Mouse (Mus musculus): ENCODE results near the gene Cadps.

The Cadps gene

DNA sequence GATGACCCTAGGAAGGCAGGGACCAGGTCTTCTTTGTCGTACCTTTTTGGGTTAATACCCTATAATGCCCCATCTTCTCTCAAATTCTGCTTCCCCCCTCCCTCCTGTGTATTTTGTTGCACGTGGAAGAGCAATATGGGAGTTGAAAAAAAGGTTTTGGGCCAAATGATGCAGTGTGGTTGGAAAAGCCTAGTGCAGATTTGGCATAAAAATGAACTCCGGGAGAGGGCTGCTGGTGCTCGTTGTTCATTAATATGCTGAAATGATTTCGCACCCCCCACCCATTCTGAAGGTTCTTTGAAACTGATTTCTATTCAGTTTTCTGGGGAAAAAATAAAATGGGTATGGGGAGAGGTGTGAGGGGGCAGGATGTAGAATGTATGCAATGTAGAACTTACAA, 295.6 kb downstream of the Cadps start:
- no peak for DNase-seq (ENCODE audit: extremely low spot score, low spot score)

DNA sequence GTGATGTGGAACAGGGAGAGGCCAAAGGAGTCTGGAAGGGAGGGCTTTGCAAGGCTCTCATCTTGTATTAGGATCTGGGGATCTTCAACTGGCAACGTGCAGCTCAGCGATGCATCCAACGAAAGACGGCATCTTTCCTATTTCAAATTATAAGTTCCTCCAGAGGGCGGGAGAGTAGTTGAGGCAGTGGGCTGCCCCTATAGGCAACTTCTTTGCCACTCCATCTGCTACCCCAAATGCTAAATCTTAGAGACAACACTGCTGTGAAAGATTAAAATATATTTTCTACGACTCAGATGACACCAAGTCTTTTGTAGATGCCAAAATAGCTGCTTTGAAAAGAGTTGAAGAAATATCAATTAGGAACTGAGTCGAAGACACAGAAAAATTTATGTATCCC, 315.9 kb downstream of the Cadps start:
- DNase-seq (ENCODE audit: extremely low spot score, low spot score): no peak

- DNase-seq (ENCODE audit: extremely low spot score, low spot score): no peak
Measured at GRCm38 (mm10) chr14:12504191-12504947, 318.5 kb downstream of the Cadps start.

- no peak for DNase-seq (ENCODE audit: extremely low spot score, low spot score)
Measured at GRCm38 (mm10) chr14:12462206-12462605, 360.7 kb downstream of the Cadps start.

DNA sequence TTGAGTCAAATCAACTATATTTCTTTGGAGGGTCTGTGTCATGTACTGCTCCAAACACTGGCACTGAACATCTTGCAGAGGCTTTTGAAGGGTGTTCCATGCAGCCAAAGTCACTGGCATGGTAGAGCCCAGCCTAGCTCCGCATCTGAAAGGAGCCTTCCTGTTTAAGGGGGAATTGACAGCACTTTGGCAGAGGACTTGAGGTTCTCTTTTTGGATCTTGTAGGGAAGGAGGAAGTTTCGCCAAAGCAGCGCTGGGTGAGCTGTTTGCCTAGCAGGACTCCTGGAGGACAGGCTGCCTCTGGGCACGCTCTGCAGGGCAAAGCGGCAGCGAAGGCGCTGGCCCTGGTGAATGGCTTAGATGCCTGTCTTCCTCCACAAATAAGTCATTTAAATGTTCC, 363.2 kb downstream of the Cadps start:
- DNase-seq (ENCODE audit: extremely low spot score, low spot score): no peak

DNA sequence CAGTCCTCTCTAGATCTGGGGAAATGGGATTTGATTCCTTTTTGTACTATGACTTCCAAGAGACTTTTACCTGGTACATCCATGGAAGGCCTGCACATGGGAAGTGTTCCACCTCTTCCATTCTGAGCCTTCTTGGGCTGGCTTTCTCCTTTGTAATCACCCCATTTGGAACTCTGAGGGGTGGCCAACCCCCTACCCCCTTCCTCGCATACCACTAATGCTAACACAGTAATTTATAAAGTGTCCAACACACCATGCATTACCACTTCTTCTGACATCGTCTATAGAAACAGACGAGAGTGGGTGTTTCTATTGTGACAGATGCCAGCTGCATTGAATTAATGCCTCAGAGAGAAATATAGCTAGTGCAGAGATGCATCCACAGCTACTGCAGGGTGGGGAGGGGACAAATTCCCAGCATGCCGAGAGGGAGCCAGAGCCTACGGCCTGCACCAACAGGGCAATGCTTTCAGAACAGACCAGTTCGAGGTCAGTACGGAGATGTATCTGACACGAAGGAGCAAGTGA, 367.8 kb downstream of the Cadps start:
- no peak for DNase-seq (ENCODE audit: extremely low spot score, low spot score)

DNA sequence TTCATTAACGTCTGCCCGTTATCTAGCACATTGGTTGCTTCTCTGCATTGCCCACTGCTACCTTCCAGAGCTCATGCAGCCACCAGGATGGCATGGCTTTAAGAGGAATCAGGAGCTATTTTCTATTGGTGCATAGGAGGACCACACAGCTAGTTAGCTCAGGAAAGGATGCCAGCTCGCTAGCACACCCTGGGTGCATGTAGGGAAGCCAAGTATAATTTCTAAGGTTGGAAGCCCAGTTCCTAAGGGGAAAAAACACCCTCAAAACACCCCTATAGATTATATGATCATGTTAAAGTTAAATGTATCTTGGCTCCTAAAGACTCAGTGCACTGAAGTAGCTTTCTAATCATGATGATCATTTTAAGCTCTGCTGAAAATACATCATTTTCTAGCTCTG, 372.1 kb downstream of the Cadps start:
- DNase-seq (ENCODE audit: extremely low spot score, low spot score): no peak

- no peak for DNase-seq (ENCODE audit: extremely low spot score, low spot score)
Measured at GRCm38 (mm10) chr14:12448883-12449282, 374.0 kb downstream of the Cadps start.

GRCm38 (mm10) chr14:12441019-12441418, 381.9 kb downstream of the Cadps start:
- DNase-seq (ENCODE audit: extremely low spot score, low spot score): no peak

GRCm38 (mm10) chr14:12437976-12438375, 384.9 kb downstream of the Cadps start:
- DNase-seq (ENCODE audit: extremely low spot score, low spot score): no peak

DNA sequence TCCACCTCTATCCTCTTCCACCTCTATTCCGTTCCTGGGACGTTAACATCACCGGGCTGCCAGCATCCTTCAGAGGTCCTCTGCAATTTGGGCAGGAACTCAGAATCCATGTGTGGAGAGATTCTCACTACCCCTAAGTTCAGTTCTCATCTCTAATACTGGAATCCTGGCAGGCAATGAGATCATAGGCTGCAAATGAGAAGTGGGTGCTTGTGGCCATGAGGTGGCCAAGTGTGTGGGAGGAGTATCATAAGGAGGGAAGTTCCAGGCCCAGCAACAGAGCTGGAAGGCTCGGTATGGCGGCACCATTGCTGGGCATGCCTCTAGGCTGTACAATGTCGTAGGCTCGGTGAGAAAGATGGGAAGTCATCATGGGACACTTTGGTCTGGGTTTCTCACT, 385.5 kb downstream of the Cadps start:
- DNase-seq (ENCODE audit: extremely low spot score, low spot score): no peak

- DNase-seq (ENCODE audit: extremely low spot score, low spot score): no peak
Measured at GRCm38 (mm10) chr14:12436903-12437368, 385.9 kb downstream of the Cadps start.

DNA sequence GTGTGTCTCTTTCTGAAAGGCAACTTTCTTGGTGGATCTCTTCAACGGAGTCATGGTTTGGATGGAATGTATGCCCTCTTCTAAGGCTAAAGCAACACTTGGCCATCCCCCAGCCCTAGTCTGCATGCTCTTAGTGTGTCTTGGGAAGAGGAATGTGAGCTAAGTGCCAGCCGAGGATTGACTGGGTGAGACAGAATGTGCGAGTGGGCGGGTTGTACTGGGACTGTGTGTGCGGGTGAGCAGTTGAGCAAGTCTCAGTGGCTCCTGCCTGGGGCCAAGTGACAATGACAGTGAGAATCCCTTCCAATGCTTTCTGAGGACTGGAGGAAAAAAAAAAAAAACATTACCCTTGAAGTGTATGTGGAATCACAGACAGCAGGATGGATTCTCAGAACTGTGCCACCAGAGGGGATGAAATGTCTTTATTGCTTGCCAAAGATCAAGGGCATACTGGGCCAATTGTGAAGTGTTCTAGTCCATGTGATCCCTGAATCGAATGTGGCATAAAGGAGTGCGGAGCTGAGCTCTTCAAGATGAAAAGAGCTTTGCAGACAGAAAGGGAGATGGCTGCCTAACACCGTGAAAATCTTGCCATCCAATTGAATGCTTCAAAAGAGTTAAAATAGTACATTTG, 394.7 kb downstream of the Cadps start:
- no peak for DNase-seq (ENCODE audit: extremely low spot score, low spot score)

- DNase-seq (ENCODE audit: extremely low spot score, low spot score): no peak
Measured at GRCm38 (mm10) chr14:12425311-12425710, 397.6 kb downstream of the Cadps start.

DNA sequence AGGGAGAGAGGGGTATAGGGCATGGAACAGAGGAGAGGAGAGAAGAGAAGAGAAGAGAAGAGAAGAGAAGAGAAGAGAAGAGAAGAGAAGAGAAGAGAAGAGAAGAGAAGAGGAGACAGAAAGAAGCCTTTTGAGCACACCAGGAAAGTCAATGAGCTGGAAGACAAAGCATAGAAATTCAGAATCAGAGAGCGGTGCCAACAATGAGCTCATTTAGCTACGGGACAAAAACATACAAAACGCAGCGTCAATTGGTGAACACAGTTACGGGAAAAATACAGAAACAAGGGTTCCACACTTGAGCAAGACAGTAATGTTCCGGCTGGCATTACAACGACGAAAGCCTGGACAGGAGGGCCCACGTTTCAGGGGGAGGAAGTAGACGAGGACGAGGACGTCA, 412.6 kb downstream of the Cadps start:
- no peak for DNase-seq (ENCODE audit: extremely low spot score, low spot score)

DNA sequence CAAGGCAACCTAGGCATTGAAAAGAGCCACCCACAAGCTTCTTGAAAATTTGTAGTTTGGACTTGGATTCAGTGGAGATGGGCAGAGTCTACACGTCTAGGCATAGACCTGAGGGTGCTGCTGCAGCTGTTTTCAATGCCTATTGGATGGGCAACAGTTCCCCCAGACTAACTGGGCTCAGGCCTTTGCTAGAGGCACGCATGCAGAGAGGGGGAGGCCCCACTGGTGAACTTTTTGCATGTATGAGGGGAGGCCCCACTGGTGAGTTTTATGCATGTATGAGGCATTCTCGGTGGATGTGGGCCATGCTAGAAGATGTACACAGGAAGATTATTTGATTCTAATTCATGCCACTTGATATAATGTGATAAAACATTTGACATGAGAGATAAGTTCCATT, 413.1 kb downstream of the Cadps start:
- no peak for DNase-seq (ENCODE audit: extremely low spot score, low spot score)

- no peak for DNase-seq (ENCODE audit: extremely low spot score, low spot score)
Measured at GRCm38 (mm10) chr14:12406588-12406987, 416.3 kb downstream of the Cadps start.

DNA sequence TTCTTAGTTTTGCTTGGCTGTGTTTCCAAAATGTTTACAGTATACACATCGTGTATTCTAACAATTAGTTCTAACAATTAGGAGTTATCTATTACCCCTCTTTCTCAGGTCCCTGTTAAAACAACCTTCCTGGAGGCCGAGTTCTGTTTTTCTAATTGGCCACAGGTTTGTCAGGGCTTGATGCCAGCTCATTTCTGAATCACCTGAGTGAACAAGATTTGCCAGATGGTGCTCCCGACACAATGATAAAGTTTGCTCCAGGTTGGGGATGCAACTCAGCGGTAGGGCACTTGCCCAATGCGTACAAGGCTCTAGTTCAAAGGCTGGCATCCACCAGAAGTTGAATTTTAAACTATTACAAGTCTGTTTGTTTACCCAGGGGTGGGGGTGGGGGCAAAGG, 417.7 kb downstream of the Cadps start:
- no peak for DNase-seq (ENCODE audit: extremely low spot score, low spot score)

DNA sequence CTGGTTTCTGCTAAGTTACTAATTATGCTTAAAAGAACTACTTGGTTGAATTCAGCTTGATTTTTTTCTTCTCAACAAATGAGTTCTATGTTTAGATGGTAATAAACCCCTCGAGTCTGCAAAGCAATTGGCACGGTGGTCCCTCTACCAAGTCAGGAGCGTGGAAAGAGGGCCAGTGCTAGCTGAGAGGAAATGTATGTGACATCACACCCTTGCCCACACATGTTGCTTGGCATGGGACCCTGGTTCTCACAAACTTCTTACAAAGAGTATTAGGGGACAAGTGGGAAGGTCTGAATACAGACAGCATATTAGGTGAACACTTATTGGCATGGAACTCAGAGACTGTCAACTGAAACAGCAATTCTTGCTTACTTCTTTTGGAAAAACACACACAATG, 418.2 kb downstream of the Cadps start:
- DNase-seq (ENCODE audit: extremely low spot score, low spot score): no peak

DNA sequence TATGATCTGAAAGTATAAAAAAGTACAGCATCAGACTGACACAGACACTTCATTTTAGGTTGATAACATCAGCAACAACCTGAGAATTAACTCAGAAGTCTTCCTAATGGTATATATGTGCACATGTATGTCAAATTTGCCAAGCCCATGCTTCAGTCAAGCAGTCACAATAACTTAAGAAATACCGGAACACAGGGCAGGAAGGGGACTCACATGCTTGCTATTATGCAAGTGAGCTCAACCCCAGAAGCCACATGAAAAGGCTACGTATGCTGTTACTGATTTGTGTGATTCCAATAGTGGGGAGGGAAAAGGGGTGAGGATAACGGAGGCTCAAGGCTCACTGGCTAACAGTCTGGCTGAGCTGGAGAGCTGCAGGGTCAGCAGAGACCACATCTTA, 418.8 kb downstream of the Cadps start:
- no peak for DNase-seq (ENCODE audit: extremely low spot score, low spot score)

GRCm38 (mm10) chr14:12400116-12400515, 422.8 kb downstream of the Cadps start:
- DNase-seq (ENCODE audit: extremely low spot score, low spot score): no peak

DNA sequence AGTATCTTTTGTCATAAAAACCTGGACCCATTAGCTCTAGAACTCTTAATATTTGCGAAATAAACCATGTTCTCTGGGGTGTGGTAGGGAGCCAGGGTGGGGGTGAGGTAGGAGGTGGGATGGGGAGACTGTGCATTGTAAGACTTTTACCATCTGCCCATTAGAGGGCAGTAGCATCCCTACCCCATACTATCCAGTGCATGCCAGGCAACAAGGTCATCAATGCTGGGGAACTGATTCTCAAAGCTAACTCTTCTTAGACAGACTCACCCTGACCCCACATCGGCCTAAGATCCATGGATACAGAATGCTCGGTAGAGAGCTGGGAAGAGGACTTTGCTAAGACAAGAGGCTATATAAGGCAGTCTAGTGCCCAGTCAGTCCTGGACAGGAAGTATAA, 425.3 kb downstream of the Cadps start:
- no peak for DNase-seq (ENCODE audit: extremely low spot score, low spot score)

DNA sequence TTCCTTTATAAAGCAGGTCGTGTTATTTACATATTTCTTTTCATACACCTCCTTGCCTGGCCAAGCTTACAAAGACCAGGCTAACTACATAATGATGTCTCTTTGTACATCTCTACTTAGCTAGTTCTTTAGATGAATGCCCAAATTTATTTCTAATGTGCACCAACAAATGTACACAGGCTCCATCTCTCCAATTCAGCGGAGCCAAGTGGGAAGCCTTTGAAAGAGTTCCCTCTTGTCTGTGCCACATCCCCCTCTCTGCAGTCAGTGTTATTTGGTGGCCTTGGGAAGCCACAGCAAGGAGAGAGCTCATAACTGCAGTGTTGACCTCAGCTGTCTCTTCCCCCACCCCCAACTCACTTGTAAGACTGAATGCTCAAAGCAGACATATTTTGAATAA, 428.6 kb downstream of the Cadps start:
- DNase-seq (ENCODE audit: extremely low spot score, low spot score): no peak
